Mouse (Mus musculus) CH12.LX (cell line): ENCODE measurements at regions not wholly inside any gene's neighbourhood (a gene's known extent, or its start where the extent isn't known, plus 50 kb on each side); places are given as distances from the start of the nearest gene placed in this dataset.

Experiments used
- DNase-seq: peaks from one replicate; pipeline ENCODE4 v3.0.0-alpha.2; 2013; ENCODE audit errors: extremely low read depth
- H3K27ac ChIP-seq: 2 replicates; pipeline ENCODE4 v1.5.1; 2012; ENCODE audit warnings: low read depth, mild to moderate bottlenecking, control low read depth, moderate library complexity; ENCODE audit not compliant: insufficient read depth
- H3K27me3 ChIP-seq: replicated peaks from 2 replicates; pipeline ENCODE3; 2012; ENCODE audit warnings: inconsistent platforms
- H3K36me3 ChIP-seq, 2 experiments: replicated peaks in 1 of 2; 2 replicates each; pipeline versions ENCODE3 to v1.6.1; 2012; ENCODE audit warnings: inconsistent platforms in 1 of 2, low read length in 1 of 2, mild to moderate bottlenecking in 1 of 2, mixed read lengths in 1 of 2, moderate library complexity in 1 of 2; ENCODE audit not compliant: control insufficient read depth in 1 of 2, insufficient read depth in 1 of 2
- H3K4me1 ChIP-seq, 2 experiments: 2 replicates each; pipeline ENCODE4 v1.6.1; 2012; ENCODE audit warnings: inconsistent platforms in 1 of 2, moderate library complexity in 1 of 2; ENCODE audit not compliant: insufficient read depth in 2 of 2, control insufficient read depth in 1 of 2
- H3K4me2 ChIP-seq: 2 replicates; pipeline ENCODE4 v1.6.1; 2012; ENCODE audit warnings: low read depth, mild to moderate bottlenecking, control low read depth; ENCODE audit not compliant: poor library complexity, insufficient read depth, severe bottlenecking
- H3K4me3 ChIP-seq, 3 experiments: fragments of 150-350 bp in 1 of 3; sonication (generic) in 1 of 3; replicated peaks in 1 of 3; 2 replicates each; pipeline versions ENCODE3 to v1.5.1; 2011 to 2012; ENCODE audit warnings: low read depth in 2 of 3, low read length in 2 of 3, mild to moderate bottlenecking in 2 of 3, moderate library complexity in 2 of 3, control low read depth in 1 of 3, improper control_type of control experiment in 1 of 3, inconsistent platforms in 1 of 3, mixed read lengths in 1 of 3; ENCODE audit not compliant: poor library complexity in 1 of 3
- H3K79me2 ChIP-seq: replicated peaks from 2 replicates; pipeline ENCODE4 v1.6.1; 2012; ENCODE audit warnings: mild to moderate bottlenecking, moderate library complexity; ENCODE audit not compliant: control insufficient read depth, poor library complexity, insufficient read depth, severe bottlenecking; ENCODE audit errors: extremely low read depth
- H3K9ac ChIP-seq: 2 replicates; pipeline ENCODE4 v1.6.1; 2012; ENCODE audit warnings: low read depth, mild to moderate bottlenecking, control low read depth, moderate library complexity; ENCODE audit not compliant: insufficient read depth
- H3K9me3 ChIP-seq: replicated peaks from 2 replicates; pipeline ENCODE3; 2012; ENCODE audit warnings: low read length, inconsistent platforms, mixed read lengths
- CHD1 ChIP-seq: IDR thresholded peaks from 2 replicates; pipeline ENCODE4 v1.6.1; 2012; ENCODE audit warnings: low read depth, low read length, improper control_type of control experiment, inconsistent platforms
- CTCF ChIP-seq, 2 experiments: IDR thresholded peaks in 1 of 2; conservative IDR thresholded peaks in 1 of 2; 2 replicates each; pipeline ENCODE4 v1.5.1; 2011 to 2012; ENCODE audit warnings: low read depth in 2 of 2, low read length in 2 of 2, improper control_type of control experiment in 1 of 2, inconsistent platforms in 1 of 2, mild to moderate bottlenecking in 1 of 2, moderate library complexity in 1 of 2
- EP300 ChIP-seq: IDR thresholded peaks from 2 replicates; pipeline ENCODE4 v1.6.1; 2011; ENCODE audit warnings: low read length, improper control_type of control experiment
- ETS1 ChIP-seq: conservative IDR thresholded peaks from 2 replicates; pipeline ENCODE4 v1.6.1; 2012; ENCODE audit warnings: low read depth, mild to moderate bottlenecking, inconsistent platforms, low read length, improper control_type of control experiment, moderate library complexity
- HCFC1 ChIP-seq: IDR thresholded peaks from 2 replicates; pipeline ENCODE4 v1.6.1; 2012; ENCODE audit warnings: low read depth, mild to moderate bottlenecking, inconsistent platforms, low read length, improper control_type of control experiment
- JUN ChIP-seq: IDR thresholded peaks from 2 replicates; pipeline ENCODE4 v1.6.1; 2011; ENCODE audit warnings: low read depth, mild to moderate bottlenecking, low read length, improper control_type of control experiment, moderate library complexity; ENCODE audit not compliant: insufficient read depth
- JUND ChIP-seq: conservative IDR thresholded peaks from 2 replicates; pipeline ENCODE4 v1.6.1; 2011; ENCODE audit warnings: low read depth, low read length, improper control_type of control experiment
- KAT2A ChIP-seq: IDR thresholded peaks from 2 replicates; pipeline ENCODE4 v1.6.1; 2012; ENCODE audit warnings: low read length, improper control_type of control experiment, inconsistent platforms; ENCODE audit not compliant: insufficient replicate concordance
- MAZ ChIP-seq: IDR thresholded peaks from 2 replicates; pipeline ENCODE4 v1.6.1; 2012; ENCODE audit warnings: low read depth, mild to moderate bottlenecking, inconsistent platforms, low read length, improper control_type of control experiment, moderate library complexity
- NRF1 ChIP-seq: IDR thresholded peaks from 2 replicates; pipeline ENCODE4 v1.6.1; 2014; ENCODE audit warnings: low read depth, mild to moderate bottlenecking, inconsistent platforms, low read length, improper control_type of control experiment, moderate library complexity
- PAX5 ChIP-seq: IDR thresholded peaks from 2 replicates; pipeline ENCODE4 v1.6.1; 2012; ENCODE audit warnings: low read length, inconsistent platforms, mixed read lengths
- RCOR1 ChIP-seq: conservative IDR thresholded peaks from 2 replicates; pipeline ENCODE4 v1.6.1; 2012; ENCODE audit warnings: low read depth, mild to moderate bottlenecking, inconsistent platforms, low read length, improper control_type of control experiment
- SIN3A ChIP-seq: IDR thresholded peaks from 2 replicates; pipeline ENCODE4 v1.6.1; 2012; ENCODE audit warnings: low read length, improper control_type of control experiment, inconsistent platforms
- SMC3 ChIP-seq: IDR thresholded peaks from 2 replicates; pipeline ENCODE4 v1.6.1; 2011; ENCODE audit warnings: low read depth, low read length, improper control_type of control experiment
- TBP ChIP-seq: conservative IDR thresholded peaks from 2 replicates; pipeline ENCODE4 v1.6.1; 2011; ENCODE audit warnings: low read depth, low read length, improper control_type of control experiment
- UBTF ChIP-seq: IDR thresholded peaks from 2 replicates; pipeline ENCODE4 v1.6.1; 2012; ENCODE audit warnings: low read depth, mild to moderate bottlenecking, inconsistent platforms, low read length, improper control_type of control experiment, moderate library complexity
- USF1 ChIP-seq: IDR thresholded peaks from 2 replicates; pipeline ENCODE4 v1.6.1; 2014; ENCODE audit warnings: low read depth, mild to moderate bottlenecking, inconsistent platforms, low read length, improper control_type of control experiment
- USF2 ChIP-seq: conservative IDR thresholded peaks from 2 replicates; pipeline ENCODE4 v1.6.1; 2011; ENCODE audit warnings: low read depth, low read length, improper control_type of control experiment
- ZC3H11A ChIP-seq: IDR thresholded peaks from 2 replicates; pipeline ENCODE4 v1.6.1; 2012; ENCODE audit warnings: low read depth, mild to moderate bottlenecking, inconsistent platforms, low read length, improper control_type of control experiment
- ZMIZ1 ChIP-seq: IDR thresholded peaks from 2 replicates; pipeline ENCODE4 v1.6.1; 2012; ENCODE audit warnings: low read depth, mild to moderate bottlenecking, inconsistent platforms, low read length, improper control_type of control experiment
- dilution Hi-C: fragments of 300-500 bp; cut with MboI; formaldehyde crosslinking; loops from 2 replicates; pipeline ENCODE4 v1.14.3; 2020; ENCODE audit warnings: low sequenced_read_pairs; ENCODE audit not compliant: extremely low pct_unique_long_range_greater_than_20kb, extremely low pct_ligation_motif_present
- in situ Hi-C: fragments of 300-500 bp; cut with MboI; formaldehyde crosslinking; loops from 3 replicates; pipeline ENCODE4 v1.14.3; 2019; ENCODE audit warnings: low sequenced_read_pairs, low pct_ligation_motif_present, low pct_unique_long_range_greater_than_20kb, mixed read lengths

GRCm38 (mm10) chr1:23484566-23484965 lies 87.0 kb upstream of the Ogfrl1 start:
- Histone ChIP-seq H3K9me3 (no peaks in the 10 kb centered on the region), H3K79me2 (no peaks in the 10 kb centered on the region), H3K27me3 (no peaks in the 10 kb centered on the region), H3K27ac (no peak overlapping the region), H3K4me1 (no peaks in the 10 kb centered on the region), H3K9ac (no peak overlapping the region), H3K4me3 (no peak overlapping the region), H3K36me3 (no peaks in the 10 kb centered on the region), H3K4me2 (no peak overlapping the region)
- dilution Hi-C loops = no loop called here
- no peak for DNase-seq
- in situ Hi-C loops = no loop called here
- TF ChIP-seq EP300 (no peak), CHD1 (no peak), SIN3A (no peak), SMC3 (no peak), HCFC1 (no peak), RCOR1 (no peak), JUN (no peak), KAT2A (no peak), PAX5 (no peak), JUND (no peak), USF2 (no peak), UBTF (no peak), USF1 (no peak), MAZ (no peak), ZMIZ1 (no peak), ETS1 (no peak), TBP (no peak), ZC3H11A (no peak), NRF1 (no peak), CTCF (conservative IDR thresholded peaks at IDR 0.05 in 1 of 2, IDR thresholded peaks at IDR 0.05 in 1 of 2; ENCODE audit: low read depth in 2 of 2, low read length in 2 of 2) (no peak)

- no peaks in the 10 kb centered on the region for H3K79me2 ChIP-seq
- TF ChIP-seq CTCF (conservative IDR thresholded peaks at IDR 0.05 in 1 of 2, IDR thresholded peaks at IDR 0.05 in 1 of 2; ENCODE audit: low read depth in 2 of 2, low read length in 2 of 2) = no peak
- H3K4me1 ChIP-seq = no peaks in the 10 kb centered on the region
- H3K4me3 ChIP-seq = no peak overlapping the region
- H3K9me3 ChIP-seq = no peaks in the 10 kb centered on the region
- no peaks in the 10 kb centered on the region for H3K36me3 ChIP-seq
- in situ Hi-C loops = no loop called here
- H3K27me3 ChIP-seq = no peaks in the 10 kb centered on the region
- DNase-seq = no peak
- no peak overlapping the region for H3K9ac ChIP-seq
- H3K4me2 ChIP-seq = no peak overlapping the region
- H3K27ac ChIP-seq = no peak overlapping the region
- dilution Hi-C loops = no loop called here
These were observed 87.7 kb upstream of the Ogfrl1 start for GRCm38 (mm10) chr1:23485150-23485775.
